Mouse (Mus musculus): ENCODE results near the gene Cdkn2b.
A peak's percentile ranks its signal among the peaks of the same experiment; 100 is the strongest.

Gene Cdkn2b

GRCm38 (mm10) chr4:89310491-89311254 lies at the start of gene Cdkn2b:
Gene Cdkn2b (minus strand): TSS chr4:89311039.
- DNase-seq: peak; percentile 91 to 94

- DNase-seq: peak; percentile 60 to 69
These were observed 49.5 kb upstream of the Cdkn2b start for GRCm38 (mm10) chr4:89360349-89360748.

GRCm38 (mm10) chr4:89359506-89359905 lies 48.7 kb upstream of the Cdkn2b start:
- no peak for DNase-seq

- no peak for DNase-seq
These were observed 43.1 kb upstream of the Cdkn2b start for GRCm38 (mm10) chr4:89353935-89354334.

GRCm38 (mm10) chr4:89353071-89353582 lies 42.3 kb upstream of the Cdkn2b start:
- no peak for DNase-seq

GRCm38 (mm10) chr4:89351474-89351873 lies 40.6 kb upstream of the Cdkn2b start:
- no peak for DNase-seq

GRCm38 (mm10) chr4:89350938-89351451 lies 40.2 kb upstream of the Cdkn2b start:
- no peak for DNase-seq

GRCm38 (mm10) chr4:89350391-89350790 lies 39.6 kb upstream of the Cdkn2b start:
- no peak for DNase-seq

- peak in 1 of 2 experiments; percentile 30 for DNase-seq
These were observed 38.0 kb upstream of the Cdkn2b start for GRCm38 (mm10) chr4:89348842-89349241.

GRCm38 (mm10) chr4:89313461-89313860 lies 2.6 kb upstream of the Cdkn2b start:
- DNase-seq: peak in 1 of 2 experiments; percentile 28

GRCm38 (mm10) chr4:89309996-89310395 lies 843 bp downstream of the Cdkn2b start:
- no peak for DNase-seq

- no peak for DNase-seq
These were observed 2.8 kb downstream of the Cdkn2b start for GRCm38 (mm10) chr4:89308001-89308400.

- peak in 1 of 2 experiments; percentile 26 for DNase-seq
These were observed 4.0 kb downstream of the Cdkn2b start for GRCm38 (mm10) chr4:89306798-89307365.

GRCm38 (mm10) chr4:89305691-89306090 lies 5.1 kb downstream of the Cdkn2b start:
- no peak for DNase-seq

- no peak for DNase-seq
These were observed 7.4 kb downstream of the Cdkn2b start for GRCm38 (mm10) chr4:89303281-89303995.

- DNase-seq: no peak
These were observed 8.7 kb downstream of the Cdkn2b start for GRCm38 (mm10) chr4:89302129-89302528.

- DNase-seq: no peak
These were observed 11.1 kb downstream of the Cdkn2b start for GRCm38 (mm10) chr4:89299721-89300120.

- DNase-seq: peak in 1 of 2 experiments; percentile 36
These were observed 15.2 kb downstream of the Cdkn2b start for GRCm38 (mm10) chr4:89295441-89296220.

- peak; percentile 74 to 81 for DNase-seq
These were observed 16.1 kb downstream of the Cdkn2b start, which contains the start of gene Cdkn2a for GRCm38 (mm10) chr4:89294486-89295440. Gene Cdkn2a (minus strand): TSS chr4:89294653.

- DNase-seq: no peak
These were observed 16.8 kb downstream of the Cdkn2b start for GRCm38 (mm10) chr4:89294091-89294485.

- DNase-seq: no peak
These were observed 17.3 kb downstream of the Cdkn2b start for GRCm38 (mm10) chr4:89293516-89293915.

All from lung, postnatal 4 days (tissue).